Mouse (Mus musculus): ENCODE measurements around the gene Bmpr2.

DNA sequence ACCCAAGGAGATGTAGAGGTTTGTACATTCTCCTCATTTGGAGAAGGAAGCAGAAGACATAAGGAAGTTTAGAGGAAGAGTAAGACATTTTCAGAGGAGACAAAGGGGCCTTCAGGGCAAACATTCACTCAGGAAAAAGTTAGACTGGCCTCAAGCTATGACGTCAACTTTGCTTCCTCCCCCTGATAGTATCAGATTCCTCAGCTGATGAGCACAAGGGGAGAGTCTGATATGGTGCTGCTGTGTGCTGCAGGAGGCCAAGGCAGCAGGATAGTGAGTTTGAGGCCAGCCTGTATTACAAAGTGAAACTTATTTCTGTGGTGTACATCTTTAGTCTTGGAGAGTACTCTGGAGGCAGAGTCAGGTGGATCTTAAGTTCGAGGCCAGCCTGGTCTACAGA, 14.2 kb upstream of the Bmpr2 start:
- no peak for TF ChIP-seq GATA1 (IDR thresholded peaks at IDR 0.05; ENCODE audit: borderline replicate concordance, low read length)
- no peak for TF ChIP-seq CTCF (IDR thresholded peaks at IDR 0.05; ENCODE audit: low read depth, low read length)
- TF ChIP-seq GATA2 (IDR thresholded peaks at IDR 0.05; ENCODE audit: borderline replicate concordance, low read depth, low read length), result no peak
- no peak for TF ChIP-seq POLR2AphosphoS5 (IDR thresholded peaks at IDR 0.05; ENCODE audit: insufficient replicate concordance, low read depth, low read length)

All from G1E (cell line).